Mouse (Mus musculus) hindbrain, embryonic 16.5 days (tissue): ENCODE data around the gene Camta1. TPM values are rescaled to one million over a fixed set of nuclear protein-coding genes. Genes with fewer than 3 reads are reported as not detected.

Experiments
- ATAC-seq: fragments of 200-750 bp; cut with Nextera tagmentation; 2 replicates; pipeline ENCODE4 v1.8.0; 2017; ENCODE audit warnings: moderate TSS enrichment, moderate library complexity
- H3K27ac ChIP-seq: fragments of 300-500 bp; sonication (generic); 2 replicates; pipeline ENCODE4 v1.5.1; 2014; ENCODE audit warnings: low read depth, mild to moderate bottlenecking, control low read depth, low read length, moderate library complexity
- H3K27me3 ChIP-seq: fragments of 300-500 bp; sonication (generic); replicated peaks from 2 replicates; pipeline ENCODE4 v1.6.1; 2014; ENCODE audit warnings: low read length; ENCODE audit not compliant: control insufficient read depth, insufficient read depth
- H3K36me3 ChIP-seq: fragments of 300-500 bp; sonication (generic); 2 replicates; pipeline ENCODE4 v1.6.1; 2014; ENCODE audit warnings: mild to moderate bottlenecking, low read length, moderate library complexity, mixed read lengths; ENCODE audit not compliant: control insufficient read depth, insufficient read depth
- H3K4me1 ChIP-seq: fragments of 300-500 bp; sonication (generic); 2 replicates; pipeline ENCODE4 v1.6.1; 2014; ENCODE audit warnings: low read depth, low read length; ENCODE audit not compliant: control insufficient read depth, insufficient read depth
- H3K4me2 ChIP-seq: fragments of 300-500 bp; sonication (generic); 2 replicates; pipeline ENCODE4 v1.6.1; 2014; ENCODE audit warnings: mild to moderate bottlenecking, low read length, control low read depth, moderate library complexity
- H3K4me3 ChIP-seq: fragments of 300-500 bp; sonication (generic); 2 replicates; pipeline ENCODE4 v1.5.1; 2014; ENCODE audit warnings: mild to moderate bottlenecking, low read length, control low read depth, moderate library complexity
- H3K9ac ChIP-seq: fragments of 300-500 bp; sonication (generic); 2 replicates; pipeline ENCODE4 v1.6.1; 2014; ENCODE audit warnings: low read depth, mild to moderate bottlenecking, control low read depth, low read length, moderate library complexity
- H3K9me3 ChIP-seq: fragments of 300-500 bp; sonication (generic); 2 replicates; pipeline ENCODE4 v1.6.1; 2014; ENCODE audit warnings: mild to moderate bottlenecking, low read length, moderate library complexity; ENCODE audit not compliant: control insufficient read depth
- WGBS: fragments of 180-500 bp; shearing (Covaris S2); extraction: QIAGEN DNeasy Blood & Tissue Kit; methylation state at CpG from one replicate; pipeline ENCODE4 v1.1.7; 2014; 5-methylcytosine and 5-hydroxymethylcytosine counted together
- polyA plus RNA-seq: library from polyadenylated mRNA; unstranded; fragments of >200 nt; fragmentation: Nextera tagmentation; extraction: Ambion mirVana; gene quantifications from 2 replicates; pipeline ENCODE4 v1.2.1, GENCODE M21; 2015

Gene Camta1
- polyA plus RNA-seq, 1 experiment from 2014 or later = 153 TPM

GRCm38 (mm10) chr4:151449981-151450380 is 411.7 kb downstream of the Camta1 start:
- H3K4me1 ChIP-seq = peaks cover 35% of the 10 kb centered on the region
- no peak overlapping the region for H3K4me2 ChIP-seq
- H3K9ac ChIP-seq = peak overlapping the region; percentile 39
- WGBS = 16% methylated on average over 8 of the region's 8 CpGs
- H3K4me3 ChIP-seq = no peak overlapping the region
- ATAC-seq = 0 out of 2 replicates have a peak, but pooled peaks have one; percentile 28
- no peaks in the 10 kb centered on the region for H3K27me3 ChIP-seq
- no peaks in the 10 kb centered on the region for H3K9me3 ChIP-seq
- peak overlapping the region; percentile 46 for H3K27ac ChIP-seq
- H3K36me3 ChIP-seq = no peaks in the 10 kb centered on the region

GRCm38 (mm10) chr4:151448341-151448740 is 413.3 kb downstream of the Camta1 start:
- WGBS = 81% methylated on average over 2 of the region's 2 CpGs
- H3K4me1 ChIP-seq = peaks cover 32% of the 10 kb centered on the region
- H3K4me2 ChIP-seq = no peak overlapping the region
- no peak overlapping the region for H3K4me3 ChIP-seq
- H3K27me3 ChIP-seq = no peaks in the 10 kb centered on the region
- no peak for ATAC-seq
- H3K9ac ChIP-seq = no peak overlapping the region
- no peaks in the 10 kb centered on the region for H3K36me3 ChIP-seq
- no peak overlapping the region for H3K27ac ChIP-seq
- H3K9me3 ChIP-seq = no peaks in the 10 kb centered on the region

GRCm38 (mm10) chr4:151444665-151445064 is 417.0 kb downstream of the Camta1 start:
- no peak for ATAC-seq
- H3K4me2 ChIP-seq = no peak overlapping the region
- WGBS = 88% methylated on average over 4 of the region's 4 CpGs
- no peak overlapping the region for H3K9ac ChIP-seq
- H3K27me3 ChIP-seq = no peaks in the 10 kb centered on the region
- no peak overlapping the region for H3K27ac ChIP-seq
- H3K36me3 ChIP-seq = no peaks in the 10 kb centered on the region
- peaks cover 2% of the 10 kb centered on the region; the same call in 1 of the 2 replicates for H3K9me3 ChIP-seq
- H3K4me3 ChIP-seq = no peak overlapping the region
- H3K4me1 ChIP-seq = peaks cover 10% of the 10 kb centered on the region

DNA sequence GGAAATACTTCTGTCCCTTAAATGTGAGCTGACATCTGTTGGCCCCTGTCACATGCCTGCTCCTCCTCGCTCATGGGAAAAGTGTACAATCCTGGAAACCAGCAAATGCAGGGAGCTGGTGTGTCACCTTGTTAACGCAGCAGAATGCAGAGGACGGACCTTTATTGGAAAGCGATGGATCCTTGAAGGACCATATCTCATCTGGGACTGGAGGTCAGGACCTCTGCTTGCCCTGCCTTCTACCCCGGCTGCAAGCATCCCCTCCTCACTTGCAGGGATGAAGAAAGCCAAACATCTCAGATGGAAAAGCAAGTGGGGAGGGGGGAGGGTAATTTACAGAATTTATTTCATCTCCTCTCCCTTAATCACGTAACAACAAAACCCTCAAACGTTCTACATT is 423.1 kb downstream of the Camta1 start:
- Histone ChIP-seq H3K36me3 (no peaks in the 10 kb centered on the region), H3K27me3 (no peaks in the 10 kb centered on the region), H3K27ac (no peak overlapping the region), H3K4me3 (no peak overlapping the region), H3K9me3 (peaks cover 2% of the 10 kb centered on the region; the same call in 1 of the 2 replicates), H3K4me1 (peaks cover 12% of the 10 kb centered on the region), H3K9ac (no peak overlapping the region), H3K4me2 (no peak overlapping the region)
- no peak for ATAC-seq
- 27% methylated on average over 7 of the region's 7 CpGs for WGBS

- ATAC-seq = no peak
- H3K9me3 ChIP-seq = peaks cover 2% of the 10 kb centered on the region; the same call in 1 of the 2 replicates
- no peak overlapping the region for H3K9ac ChIP-seq
- no peak overlapping the region for H3K4me2 ChIP-seq
- no peak overlapping the region for H3K4me3 ChIP-seq
- H3K36me3 ChIP-seq = no peaks in the 10 kb centered on the region
- no peak overlapping the region for H3K27ac ChIP-seq
- peaks cover 12% of the 10 kb centered on the region for H3K4me1 ChIP-seq
- no peaks in the 10 kb centered on the region for H3K27me3 ChIP-seq
- WGBS = 62% methylated on average over 11 of the region's 11 CpGs
These were observed 423.8 kb downstream of the Camta1 start for GRCm38 (mm10) chr4:151437859-151438258.

- no peak overlapping the region for H3K4me3 ChIP-seq
- H3K9ac ChIP-seq = no peak overlapping the region
- no peak overlapping the region for H3K4me2 ChIP-seq
- no peak overlapping the region for H3K27ac ChIP-seq
- H3K4me1 ChIP-seq = peaks cover 8% of the 10 kb centered on the region; the same call in 1 of the 2 replicates
- no peak for ATAC-seq
- WGBS = 65% methylated on average over 3 of the region's 3 CpGs
- no peaks in the 10 kb centered on the region for H3K36me3 ChIP-seq
- H3K9me3 ChIP-seq = peaks cover 10% of the 10 kb centered on the region
- no peaks in the 10 kb centered on the region for H3K27me3 ChIP-seq
These were observed 436.5 kb downstream of the Camta1 start for GRCm38 (mm10) chr4:151425133-151425532.

DNA sequence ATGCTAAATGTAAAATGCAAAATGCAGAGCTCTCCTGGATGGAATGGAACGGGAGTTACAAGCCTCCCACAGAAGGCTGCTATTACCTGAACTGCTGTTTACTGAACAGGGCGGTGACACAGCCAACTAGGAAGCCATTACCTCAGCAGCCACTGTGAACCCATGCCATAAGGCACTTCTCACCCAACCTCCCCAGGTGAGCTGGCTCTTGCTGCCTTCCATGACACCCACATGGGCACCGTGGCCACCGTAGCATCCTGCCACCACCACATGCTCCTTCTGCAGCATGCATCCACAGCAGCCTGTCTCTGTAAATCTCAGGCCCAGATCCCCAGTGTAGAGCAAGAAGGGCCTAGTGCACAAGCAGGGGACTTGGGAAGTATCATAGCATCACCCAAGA is 438.8 kb downstream of the Camta1 start:
- 71% methylated on average over 4 of the region's 4 CpGs for WGBS
- Histone ChIP-seq H3K27me3 (no peaks in the 10 kb centered on the region), H3K4me3 (no peak overlapping the region), H3K36me3 (no peaks in the 10 kb centered on the region), H3K9me3 (peaks cover 5% of the 10 kb centered on the region), H3K9ac (no peak overlapping the region), H3K27ac (peak overlapping the region; percentile 69), H3K4me1 (peaks cover 8% of the 10 kb centered on the region; the same call in 1 of the 2 replicates), H3K4me2 (no peak overlapping the region)
- no peak for ATAC-seq

DNA sequence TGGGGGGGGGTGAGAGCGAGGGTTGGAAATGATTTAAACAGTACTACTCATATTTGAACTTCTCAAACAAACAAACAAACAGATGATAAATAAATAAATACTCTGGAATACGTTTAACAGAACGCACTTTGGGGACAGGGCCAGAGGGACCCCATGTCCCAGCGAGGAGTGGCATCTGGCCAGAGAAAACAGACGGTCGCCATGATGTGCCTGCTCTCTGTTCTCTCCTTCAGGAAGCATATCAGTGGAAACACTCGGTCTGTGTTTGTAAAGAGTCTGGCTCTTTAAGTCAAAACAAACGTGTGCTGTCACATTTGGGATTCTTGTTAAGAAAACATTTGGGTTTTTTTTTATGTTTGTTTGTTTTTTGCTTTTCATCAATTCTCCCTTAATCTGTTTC is 439.3 kb downstream of the Camta1 start:
- ATAC-seq = no peak
- no peak overlapping the region; the same call in 1 of the 2 replicates for H3K27ac ChIP-seq
- WGBS = 56% methylated on average over 8 of the region's 8 CpGs

DNA sequence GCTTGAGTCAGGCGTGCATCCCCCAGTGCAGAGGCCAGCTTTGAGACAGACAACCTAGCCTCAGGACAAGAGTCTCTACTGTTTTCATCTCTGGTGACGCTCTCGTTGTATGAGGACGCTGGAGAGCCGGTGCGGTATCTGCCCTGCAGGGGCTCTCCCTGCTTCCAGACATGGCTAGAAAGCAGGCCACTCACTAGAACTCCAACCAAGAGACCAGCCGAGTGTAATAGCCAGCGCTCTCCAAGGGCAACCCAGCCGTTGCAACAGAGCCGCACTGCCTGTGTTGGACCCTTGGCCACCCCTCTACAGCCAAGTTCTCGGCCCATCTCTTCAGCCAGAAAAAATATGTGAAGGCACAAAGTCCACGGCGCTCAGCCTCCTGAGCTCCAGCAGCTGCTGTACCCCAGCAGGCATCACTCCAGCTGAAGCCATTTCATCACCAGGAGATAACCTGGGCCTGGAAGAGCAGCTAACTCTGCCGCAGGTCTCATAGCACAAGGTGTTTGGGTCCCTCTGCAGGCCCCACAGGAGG is 443.3 kb downstream of the Camta1 start:
- H3K4me3 ChIP-seq = no peak overlapping the region
- H3K9ac ChIP-seq = no peak overlapping the region
- H3K4me2 ChIP-seq = no peak overlapping the region
- no peak for ATAC-seq
- no peaks in the 10 kb centered on the region for H3K9me3 ChIP-seq
- H3K27ac ChIP-seq = no peak overlapping the region
- H3K4me1 ChIP-seq = peaks cover 8% of the 10 kb centered on the region; the same call in 1 of the 2 replicates
- no peaks in the 10 kb centered on the region for H3K27me3 ChIP-seq
- WGBS = 67% methylated on average over 14 of the region's 14 CpGs
- H3K36me3 ChIP-seq = no peaks in the 10 kb centered on the region

More for the DNA sequence above, 439.3 kb downstream of the Camta1 start:
- H3K9me3 ChIP-seq = peaks cover 3% of the 10 kb centered on the region; the same call in 1 of the 2 replicates
- no peaks in the 10 kb centered on the region for H3K27me3 ChIP-seq
- H3K4me3 ChIP-seq = no peak overlapping the region
- H3K4me2 ChIP-seq = no peak overlapping the region
- H3K9ac ChIP-seq = no peak overlapping the region
- H3K4me1 ChIP-seq = peaks cover 8% of the 10 kb centered on the region; the same call in 1 of the 2 replicates
- no peaks in the 10 kb centered on the region for H3K36me3 ChIP-seq
